Mouse (Mus musculus): ENCODE data around the gene Unc79.

Gene Unc79

DNA sequence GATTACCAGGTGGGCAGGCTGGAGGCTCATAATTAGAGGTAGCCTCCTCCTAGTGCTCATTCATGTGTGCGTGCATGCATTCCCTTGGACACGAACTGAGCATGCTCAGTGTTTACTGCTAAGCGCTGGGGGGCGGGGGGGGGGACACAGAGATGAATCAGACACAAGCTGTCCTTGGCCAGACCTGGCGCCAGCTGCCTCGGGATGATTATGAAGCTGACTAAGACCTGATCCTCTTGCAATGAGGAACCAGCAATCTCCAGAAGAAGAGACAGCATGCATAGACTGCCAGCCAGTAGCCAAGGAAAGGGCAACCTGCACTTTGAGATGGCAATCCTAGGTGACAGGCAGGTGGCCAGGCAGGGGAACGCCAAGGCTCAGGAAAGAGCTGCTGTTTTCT, 256.9 kb downstream of the Unc79 start:
- DNase-seq (ENCODE audit: low spot score) = no peak

DNA sequence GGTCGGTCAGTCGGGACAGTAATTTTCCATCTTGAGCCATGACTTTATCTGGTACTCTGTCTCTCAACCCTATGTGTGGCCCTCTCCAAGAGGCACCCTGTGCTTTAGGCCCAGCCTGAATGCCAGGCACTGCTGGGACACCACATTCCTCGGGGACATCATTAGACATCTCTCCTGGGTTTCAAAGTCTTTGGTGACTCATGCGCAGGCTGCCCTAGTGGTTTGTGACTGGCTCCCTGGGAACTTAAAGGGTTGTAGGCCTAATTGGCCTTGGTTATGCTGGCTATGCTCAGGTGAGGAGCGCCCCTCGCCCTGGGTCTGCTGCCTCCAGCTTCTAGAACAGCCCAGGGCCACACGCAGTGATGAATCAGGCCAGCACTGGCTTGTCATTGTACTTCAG, 260.9 kb downstream of the Unc79 start:
- DNase-seq (ENCODE audit: low spot score) = no peak

DNA sequence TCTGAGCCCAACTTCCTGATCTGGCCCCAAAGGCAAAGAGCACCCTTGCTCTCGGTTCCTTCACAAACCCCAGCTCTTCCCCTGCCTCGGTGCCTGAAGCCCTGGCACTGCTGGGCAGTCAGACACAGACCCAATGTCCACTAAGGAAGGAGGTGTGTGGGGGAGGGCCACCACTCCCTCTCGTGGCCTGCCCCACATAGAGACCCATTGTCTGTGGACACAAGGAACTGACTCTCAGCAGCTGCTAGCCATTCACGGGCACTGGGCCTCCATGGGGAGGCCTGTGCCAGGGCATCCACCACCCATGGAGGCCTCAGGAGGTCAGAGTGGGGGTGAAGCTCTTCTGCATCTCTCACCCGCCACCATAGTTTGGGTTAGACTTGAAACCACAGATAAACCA, 262.4 kb downstream of the Unc79 start:
- DNase-seq (ENCODE audit: low spot score) = no peak

DNA sequence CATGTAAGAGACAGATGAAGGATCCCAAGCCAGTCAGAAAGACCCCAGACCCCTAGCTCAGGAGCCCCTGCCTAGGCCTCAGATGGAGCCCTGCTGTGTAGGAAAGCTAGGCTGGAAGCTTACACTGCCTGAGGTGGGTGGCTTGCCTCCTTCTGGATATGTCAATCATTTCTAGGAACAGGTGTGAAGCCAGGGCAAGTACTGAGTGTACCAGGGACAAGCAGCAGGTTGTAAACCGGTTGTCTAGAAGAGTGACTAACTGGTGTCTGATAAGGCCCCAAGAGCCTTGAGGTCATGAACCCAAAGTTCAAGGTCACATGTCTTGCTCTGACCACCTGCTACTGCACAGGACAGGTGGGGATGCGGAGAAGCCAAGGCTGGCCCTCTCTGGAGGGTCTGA, 264.9 kb downstream of the Unc79 start:
- no peak for DNase-seq (ENCODE audit: low spot score)

DNA sequence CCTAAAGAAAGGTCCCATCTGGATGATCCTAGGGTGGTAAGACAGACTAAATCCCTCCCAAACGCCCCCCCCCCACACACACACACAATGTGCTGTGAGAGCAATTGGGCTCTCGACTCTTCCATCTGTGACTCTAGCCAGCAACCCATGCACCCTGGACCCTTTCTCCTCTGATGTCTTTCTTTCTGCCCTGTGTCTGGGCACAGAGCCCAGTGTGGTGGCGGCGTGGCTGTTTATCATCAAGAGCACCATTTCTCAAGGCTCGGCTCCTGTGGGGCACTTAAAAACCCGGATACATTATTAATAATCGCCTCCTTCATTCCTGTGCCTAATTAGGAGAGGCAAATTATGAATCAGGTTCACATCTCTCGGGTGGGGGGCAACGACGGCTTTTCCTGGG, 265.6 kb downstream of the Unc79 start:
- no peak for DNase-seq (ENCODE audit: low spot score)

DNA sequence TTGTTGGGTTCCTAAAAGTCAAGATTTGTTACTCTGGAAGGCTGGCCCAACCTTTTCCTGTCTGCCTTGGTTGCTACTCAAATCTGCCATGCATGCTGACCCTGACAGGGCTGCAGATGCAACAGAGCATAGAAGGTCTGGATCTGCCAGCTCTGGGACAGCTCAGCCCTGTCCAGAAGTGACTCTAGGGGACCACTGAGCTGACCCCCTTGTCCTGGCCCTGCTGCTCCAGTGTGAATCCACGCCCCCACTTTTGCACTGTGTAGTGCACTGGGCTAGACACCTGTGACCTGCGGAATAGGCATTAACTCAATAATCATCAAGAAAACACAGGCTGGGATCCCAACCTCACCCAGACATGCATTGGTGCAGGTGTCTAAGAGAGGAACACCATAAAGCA, 266.1 kb downstream of the Unc79 start:
- no peak for DNase-seq (ENCODE audit: low spot score)

DNA sequence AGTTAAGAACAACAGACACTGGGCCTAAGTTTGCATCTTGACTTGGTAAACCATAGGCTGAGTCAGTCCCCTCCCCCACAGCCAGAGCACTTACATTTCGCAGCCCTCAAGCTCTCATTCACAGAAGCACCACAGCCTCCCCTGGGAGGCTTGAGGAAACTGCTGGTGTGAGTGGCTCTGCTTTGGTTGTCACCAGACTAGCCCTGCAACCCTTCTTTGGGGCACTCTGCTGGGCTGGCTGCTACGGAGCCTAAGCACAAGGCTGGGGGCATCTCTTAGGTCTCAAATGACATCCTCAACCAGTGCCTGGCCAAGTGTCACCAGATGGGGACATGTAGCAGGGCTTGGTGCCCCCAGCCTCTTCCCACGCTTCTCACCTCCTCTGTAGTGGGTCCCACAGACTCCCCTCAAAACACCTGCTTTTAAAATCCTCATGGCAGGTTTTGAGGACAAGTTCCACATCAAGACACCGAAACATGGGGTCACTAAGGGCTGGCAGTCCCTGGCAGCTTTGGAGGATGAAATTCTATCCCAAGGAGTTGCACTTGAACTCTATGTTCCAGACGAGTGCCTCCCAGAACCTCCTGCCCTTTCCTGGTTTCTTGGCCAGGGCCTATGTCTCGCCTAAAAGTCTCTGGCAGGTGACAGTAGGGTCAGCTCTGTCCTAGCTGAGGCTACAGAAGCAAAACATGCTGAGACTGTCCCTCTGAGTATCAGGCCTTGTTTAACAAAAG, 267.4 kb downstream of the Unc79 start:
- DNase-seq (ENCODE audit: low spot score) = no peak

DNA sequence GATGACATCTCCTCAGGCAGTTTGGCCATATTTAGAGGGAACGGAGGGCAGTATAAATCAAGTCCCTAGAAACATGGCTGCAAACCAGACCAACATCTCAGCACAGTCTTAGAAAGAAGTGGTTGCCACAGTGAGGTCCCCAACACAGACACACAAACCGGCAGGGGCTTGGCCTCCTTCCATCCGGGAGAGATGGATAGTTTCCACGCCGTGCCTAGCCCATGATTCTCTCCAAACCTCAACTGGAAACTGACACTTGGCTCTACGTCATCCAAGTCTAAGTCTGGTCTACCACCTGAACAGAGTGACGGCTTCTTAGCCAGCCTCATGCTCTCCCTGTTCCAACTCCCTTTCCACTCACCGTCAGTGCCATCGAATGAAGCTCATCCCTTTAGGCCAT, 275.0 kb downstream of the Unc79 start:
- DNase-seq (ENCODE audit: low spot score) = no peak

DNA sequence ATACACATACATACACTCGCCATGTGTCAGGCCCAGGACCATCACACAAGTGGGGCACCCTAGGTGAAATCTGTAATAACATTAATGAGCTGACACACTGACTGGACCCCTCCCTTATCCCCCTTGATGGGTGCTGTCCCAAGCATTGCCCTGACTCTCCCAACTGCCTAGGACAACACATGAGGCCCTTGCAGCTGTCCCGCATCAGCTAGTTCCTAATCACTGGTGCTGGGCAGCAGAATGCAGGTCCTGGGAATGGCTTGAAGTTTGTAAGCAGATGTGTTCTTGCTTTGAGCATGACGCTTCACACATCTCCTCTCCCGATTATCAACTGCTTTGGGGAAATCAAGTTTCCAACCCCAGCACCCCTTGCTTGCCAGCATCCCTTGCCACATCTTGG, 277.5 kb downstream of the Unc79 start:
- DNase-seq (ENCODE audit: low spot score) = no peak

DNA sequence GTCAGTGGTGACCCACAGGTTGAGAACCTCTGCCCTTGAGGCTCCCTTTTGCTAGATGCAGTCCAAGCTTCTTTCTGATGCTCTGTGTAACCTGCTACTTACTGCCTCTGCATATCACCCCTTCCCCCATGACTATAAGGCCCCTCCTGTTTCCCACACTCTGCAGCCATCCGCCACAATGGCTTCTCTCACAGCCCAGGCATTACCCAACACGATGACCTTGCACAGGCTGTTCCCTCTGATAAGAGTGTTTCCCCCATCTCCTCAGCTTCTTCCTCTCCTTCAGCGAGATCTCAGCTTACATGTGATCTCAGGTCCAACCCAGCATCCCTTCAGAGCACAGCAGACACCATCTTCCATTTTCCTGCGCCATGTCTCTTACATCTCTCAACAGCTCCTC, 280.4 kb downstream of the Unc79 start:
- DNase-seq (ENCODE audit: low spot score) = no peak
